Mouse (Mus musculus) heart, adult 18-20 months (tissue): Measurements from ENCODE around the gene Slc25a28. TPM values are rescaled to one million over a fixed set of nuclear protein-coding genes. Genes with fewer than 3 reads are reported as not detected.

Experiments used
- DNase-seq, 2 experiments: peaks; one replicate each; pipeline ENCODE4 v3.0.0; 2021 to 2022; ENCODE audit warnings: mixed read lengths in 1 of 2
- long read RNA-seq, 2 experiments: library from polyadenylated mRNA; stranded (forward); transcript quantifications; one replicate each; pipeline ENCODE4 v2.0.0; 2021
- total RNA-seq, 2 experiments: library from RNA; stranded (reverse); gene quantifications; 2 replicates each; pipeline ENCODE4 v1.2.3; 2021

The Slc25a28 gene
- 10 to 100 TPM; 27.1 to 28.0 TPM for total RNA-seq
- long read RNA-seq, experiment 1, transcript Slc25a28-201 (4 exons, 1,535 nt), result major isoform, 19 of 28 reads
- long read RNA-seq, experiment 1, partial matches to known transcripts, result 3 of 28 reads
- long read RNA-seq, experiment 1, other reads (novel, unspliced or antisense), result 4 of 28 reads
- long read RNA-seq, experiment 2, transcript Slc25a28-201 (4 exons, 1,535 nt), result major isoform, 17 of 24 reads
- long read RNA-seq, experiment 2, partial matches to known transcripts, result 2 of 24 reads
- long read RNA-seq, experiment 2, other reads (novel, unspliced or antisense), result 3 of 24 reads

GRCm38 (mm10) chr19:43674730-43675524 lies at the start of gene Slc25a28:
Slc25a28 (minus strand) TSS chr19:43674881.
- DNase-seq, result peak; percentile 100

GRCm38 (mm10) chr19:43724194-43724593 lies 49.5 kb upstream of the Slc25a28 start:
- no peak for DNase-seq

GRCm38 (mm10) chr19:43723501-43723900 lies 48.8 kb upstream of the Slc25a28 start:
- DNase-seq, result no peak

- DNase-seq, result no peak
Measured at GRCm38 (mm10) chr19:43722891-43723290, 48.2 kb upstream of the Slc25a28 start.

- no peak for DNase-seq
Measured at GRCm38 (mm10) chr19:43720061-43720460, 45.4 kb upstream of the Slc25a28 start.

- no peak for DNase-seq
Measured at GRCm38 (mm10) chr19:43711971-43712370, 37.3 kb upstream of the Slc25a28 start.

GRCm38 (mm10) chr19:43711159-43711916 lies 36.7 kb upstream of the Slc25a28 start:
- peak in 1 of 2 experiments; percentile 22 for DNase-seq

- DNase-seq, result no peak
Measured at GRCm38 (mm10) chr19:43709317-43709716, 34.6 kb upstream of the Slc25a28 start.

GRCm38 (mm10) chr19:43708206-43708605 lies 33.5 kb upstream of the Slc25a28 start:
- DNase-seq, result no peak

- no peak for DNase-seq
Measured at GRCm38 (mm10) chr19:43704787-43705497, 30.3 kb upstream of the Slc25a28 start.

GRCm38 (mm10) chr19:43704211-43704610 lies 29.5 kb upstream of the Slc25a28 start:
- no peak for DNase-seq

GRCm38 (mm10) chr19:43699763-43700155 lies 25.1 kb upstream of the Slc25a28 start:
- no peak for DNase-seq

GRCm38 (mm10) chr19:43699021-43699762 lies 24.5 kb upstream of the Slc25a28 start:
- no peak for DNase-seq

GRCm38 (mm10) chr19:43697666-43698370 lies 23.1 kb upstream of the Slc25a28 start:
- DNase-seq, result no peak

- no peak for DNase-seq
Measured at GRCm38 (mm10) chr19:43695514-43695964, 20.9 kb upstream of the Slc25a28 start.

GRCm38 (mm10) chr19:43692815-43693214 lies 18.1 kb upstream of the Slc25a28 start:
- no peak for DNase-seq

GRCm38 (mm10) chr19:43689419-43690246 lies 15.0 kb upstream of the Slc25a28 start, which contains the start of gene Entpd7:
Entpd7 (plus strand) TSS chr19:43689672.
- DNase-seq, result peak; percentile 95 to 99

GRCm38 (mm10) chr19:43681541-43681940 lies 6.9 kb upstream of the Slc25a28 start:
- DNase-seq, result no peak

- DNase-seq, result peak in 1 of 2 experiments; percentile 51
Measured at GRCm38 (mm10) chr19:43679474-43679981, 4.8 kb upstream of the Slc25a28 start.
